Mouse (Mus musculus): Measurements from ENCODE around the gene Hras.
A peak's percentile ranks its signal among the peaks of the same experiment; 100 is the strongest.

Gene Hras

DNA sequence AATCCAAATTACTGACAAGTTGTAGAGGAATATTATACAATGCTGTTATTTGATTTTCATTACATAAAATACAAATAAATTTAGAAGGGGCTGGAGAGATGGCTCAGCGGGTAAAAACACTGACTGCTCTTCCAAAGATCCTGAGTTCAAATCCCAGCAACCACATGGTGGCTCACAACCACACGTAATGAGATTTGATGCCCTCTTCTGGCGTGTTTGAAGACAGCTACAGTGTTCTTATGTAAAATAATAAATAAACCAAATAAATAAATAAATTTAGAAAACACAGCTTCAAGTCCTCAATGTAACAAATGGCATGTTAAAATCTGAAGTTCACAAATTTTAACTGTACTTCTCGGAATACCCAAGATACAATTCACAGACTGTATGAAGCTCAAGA is 18.7 kb downstream of the Hras start:
- no peak for DNase-seq (ENCODE audit: low spot score)

DNA sequence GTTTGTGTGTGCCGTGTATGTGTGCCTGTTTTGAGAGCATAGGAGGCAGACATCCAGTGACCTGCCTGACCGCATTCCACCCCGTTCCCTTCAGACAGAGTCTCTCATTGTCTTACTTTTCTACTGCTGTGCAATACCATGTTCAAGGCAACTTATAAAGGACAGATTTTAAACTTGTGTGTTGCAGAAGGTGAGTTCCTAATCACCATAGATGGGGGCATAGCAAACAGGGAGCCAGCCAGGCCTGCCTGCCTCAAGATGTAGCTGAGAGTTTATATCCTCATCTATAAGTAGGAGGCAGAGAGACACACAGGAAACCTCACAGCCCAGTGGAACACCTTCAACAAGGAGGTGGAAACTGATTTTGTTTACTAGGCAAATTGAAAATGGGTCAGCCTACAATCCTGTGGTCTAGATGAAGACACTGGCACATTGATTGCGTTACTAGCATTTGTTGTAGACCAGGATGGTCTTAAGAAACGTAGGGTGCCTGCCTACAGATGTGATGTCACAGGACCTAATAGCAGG is 20.4 kb downstream of the Hras start:
- no peak for DNase-seq (ENCODE audit: low spot score)

DNA sequence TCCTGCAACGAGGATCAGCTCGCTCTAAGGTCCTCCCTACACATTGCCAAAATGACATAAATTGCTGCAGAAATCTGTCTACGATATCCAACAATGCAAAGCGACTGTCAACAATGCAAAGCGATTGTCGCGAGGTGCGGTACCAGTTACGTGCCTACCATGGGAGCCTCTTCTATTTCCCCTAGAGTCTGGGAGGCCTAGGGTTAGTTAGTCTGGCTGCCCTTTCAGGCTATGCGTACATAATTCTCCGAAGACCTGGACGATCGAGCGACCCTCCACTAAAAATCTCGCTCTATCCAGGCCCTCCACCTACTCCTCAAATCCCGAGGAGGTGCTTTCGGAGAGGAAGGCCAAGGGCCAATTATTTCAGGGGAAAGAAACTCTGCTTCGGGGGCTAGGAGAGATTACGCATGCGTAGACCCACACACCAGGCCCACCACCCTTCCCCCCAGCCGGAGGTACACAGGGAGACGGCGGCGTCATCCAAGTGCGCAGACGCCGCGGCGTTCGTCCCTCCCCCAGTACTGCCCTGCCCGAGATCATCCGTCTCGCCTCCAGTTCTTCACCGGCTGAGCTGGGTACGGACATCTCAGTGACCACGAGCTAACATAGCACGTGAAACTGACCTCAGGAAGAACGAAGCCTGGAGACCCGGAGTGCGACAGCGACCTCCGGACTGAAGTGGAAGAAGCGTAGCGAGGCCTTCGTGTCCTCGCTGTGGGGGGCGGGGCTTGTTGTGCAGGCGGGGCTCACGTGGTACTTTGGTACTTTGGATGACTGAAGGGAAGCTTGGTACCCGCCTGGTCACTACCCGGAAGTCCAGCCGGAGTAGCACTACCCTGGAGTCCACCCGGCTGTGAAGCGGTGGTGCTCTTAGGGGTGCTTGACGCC is 21.4 kb downstream of the Hras start, which contains the start of gene Rnh1:
Gene Rnh1 (minus strand): TSS at position 742 of the 891 bp plus-strand sequence.
- DNase-seq (ENCODE audit: low spot score), result peak; percentile 90

DNA sequence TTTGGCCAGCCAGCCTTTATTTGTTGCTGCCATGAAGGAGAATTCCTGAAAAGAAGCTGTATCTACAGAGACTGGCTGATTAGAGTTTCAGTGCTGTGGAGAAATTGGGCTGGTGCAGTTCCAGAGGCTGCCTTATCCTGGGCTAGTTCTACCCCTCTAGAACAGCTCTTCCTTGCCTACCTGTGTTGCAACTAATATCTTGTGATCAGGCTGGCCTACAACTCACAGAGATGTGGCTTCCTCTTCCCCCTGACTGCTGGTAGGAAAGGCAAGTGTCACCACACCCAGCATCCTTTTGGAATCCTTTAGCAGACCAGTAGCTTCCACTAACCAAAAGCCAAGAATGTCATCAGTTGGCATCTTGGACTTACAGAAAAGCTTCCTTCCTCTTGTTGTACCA is 23.9 kb downstream of the Hras start:
- DNase-seq (ENCODE audit: low spot score), result no peak

DNA sequence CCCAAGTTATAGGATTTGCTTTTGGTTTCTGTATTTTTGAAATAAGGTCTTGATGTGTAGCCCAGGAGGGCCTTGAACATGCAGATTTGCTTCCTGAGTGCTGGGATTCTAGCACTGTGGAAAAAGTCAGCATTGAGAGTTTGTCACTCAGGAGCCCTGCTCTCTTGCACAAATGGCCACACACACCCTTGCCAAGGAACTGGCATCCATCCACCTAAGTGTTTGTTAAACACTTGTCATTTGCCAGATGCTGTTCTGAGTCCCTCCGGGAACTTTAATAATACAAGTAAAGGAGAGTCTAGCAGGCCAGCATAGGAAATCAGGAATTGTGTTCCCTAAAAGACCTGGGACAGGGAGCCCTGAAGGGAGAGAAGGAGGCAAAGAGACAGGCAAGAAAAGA is 24.5 kb downstream of the Hras start:
- DNase-seq (ENCODE audit: low spot score), result no peak

DNA sequence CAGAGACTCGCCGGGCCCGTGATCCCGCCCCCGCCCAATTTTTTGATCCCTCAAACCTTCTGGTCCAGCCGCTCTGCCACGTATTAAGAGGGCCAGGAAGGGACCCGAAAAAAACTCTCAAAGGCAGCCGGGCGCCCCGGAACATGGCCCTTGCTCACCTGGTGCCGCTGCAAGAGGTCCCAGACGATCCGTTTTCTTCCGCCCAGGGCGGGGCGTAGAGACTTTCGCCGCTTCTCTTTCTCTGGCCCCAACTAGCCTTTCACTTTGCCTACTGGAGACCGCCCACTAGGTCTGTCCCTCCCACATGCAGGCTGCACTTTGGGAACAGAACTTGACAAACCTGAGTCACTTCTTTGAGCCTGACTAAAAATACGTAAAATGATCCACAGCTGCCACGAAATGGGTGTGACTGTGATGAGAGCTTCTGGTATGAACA is 25.3 kb downstream of the Hras start:
- DNase-seq (ENCODE audit: low spot score), result peak; percentile 69

DNA sequence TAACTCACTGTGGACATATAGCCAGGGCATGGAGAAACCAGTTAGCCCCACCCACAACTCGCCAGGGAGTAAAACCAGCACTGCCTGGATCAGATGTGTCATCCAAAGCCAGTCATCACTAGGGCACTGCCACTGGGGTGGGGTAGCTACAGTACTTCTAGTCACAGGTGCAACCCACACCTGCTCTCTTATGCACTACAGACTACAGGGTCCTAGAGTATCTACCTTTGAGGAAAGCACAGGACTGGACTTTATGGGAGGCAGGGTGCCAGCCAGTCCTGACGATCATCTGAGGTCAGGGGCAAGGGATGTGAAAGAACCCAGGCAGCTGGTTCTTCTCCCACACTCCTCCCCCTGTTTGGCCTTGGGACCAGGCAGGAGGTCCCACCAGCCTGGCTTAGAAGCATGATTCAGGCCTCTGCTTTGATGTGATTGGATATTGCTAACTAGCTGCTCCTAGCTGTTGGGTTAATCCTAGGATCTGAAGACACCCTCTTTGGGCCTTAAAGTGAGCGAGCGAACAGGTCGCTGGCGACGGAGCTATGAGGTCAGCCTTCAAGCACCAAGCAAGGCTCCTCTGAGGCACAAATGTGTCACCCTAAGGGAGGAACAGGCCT is 25.8 kb downstream of the Hras start:
- DNase-seq (ENCODE audit: low spot score), result peak; percentile 59

DNA sequence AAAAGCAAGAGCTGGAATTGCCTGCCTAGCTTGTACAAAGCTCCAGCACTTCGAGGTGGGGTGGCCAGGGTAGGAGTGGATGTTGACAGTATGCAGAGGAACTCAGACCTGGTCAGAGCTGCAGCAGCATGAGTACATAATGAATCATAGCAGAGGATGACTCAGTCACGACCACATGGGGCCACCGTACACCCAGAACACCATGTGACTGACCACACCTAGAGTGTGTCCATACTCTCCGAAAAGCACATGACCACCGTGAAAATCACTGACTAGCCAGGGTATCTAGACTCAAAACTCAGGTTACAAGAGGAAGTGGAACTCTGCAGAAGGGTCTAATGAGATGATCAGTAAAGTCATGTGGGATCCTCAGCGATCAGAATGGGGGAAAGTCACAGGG is 29.0 kb downstream of the Hras start:
- no peak for DNase-seq (ENCODE audit: low spot score)

DNA sequence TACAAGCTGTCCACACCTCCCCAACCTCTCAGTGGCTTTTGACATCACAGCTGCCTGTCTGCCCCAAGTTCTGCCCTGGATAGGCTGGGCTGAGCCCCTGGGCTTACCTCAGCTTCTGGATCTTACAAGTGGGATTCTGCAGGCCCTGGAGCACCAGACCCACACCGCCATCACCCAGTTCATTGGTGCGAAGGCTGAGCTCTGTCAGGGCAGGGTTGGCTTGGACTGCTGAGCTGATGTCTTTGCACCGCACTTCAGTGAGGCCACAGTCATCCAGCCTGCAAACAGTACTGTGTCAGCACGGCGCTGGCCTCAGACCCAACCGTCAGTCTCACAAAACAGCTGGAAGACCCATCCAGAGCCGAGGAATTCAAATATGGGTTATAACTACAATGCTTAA is 29.4 kb downstream of the Hras start:
- no peak for DNase-seq (ENCODE audit: low spot score)

DNA sequence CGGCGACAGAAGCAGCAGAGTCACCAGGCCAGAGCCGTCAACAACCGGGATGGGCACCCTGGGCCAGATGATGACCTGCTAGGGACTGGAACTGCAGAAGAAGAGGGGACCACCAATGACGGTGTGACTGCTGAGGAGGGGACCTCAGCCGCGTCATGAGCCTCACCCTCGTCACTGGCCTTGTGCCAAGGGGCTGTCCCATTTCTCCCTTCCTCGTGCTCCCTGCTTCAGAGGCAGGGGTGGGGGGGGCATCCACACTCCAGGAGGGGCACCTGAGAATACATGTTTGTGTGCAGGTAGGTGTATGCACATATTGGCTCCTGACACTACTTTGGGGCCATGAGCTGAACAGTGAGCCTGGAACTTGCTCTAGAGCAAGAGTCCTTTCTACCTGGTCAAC is 38.4 kb downstream of the Hras start:
- DNase-seq (ENCODE audit: low spot score), result no peak

DNA sequence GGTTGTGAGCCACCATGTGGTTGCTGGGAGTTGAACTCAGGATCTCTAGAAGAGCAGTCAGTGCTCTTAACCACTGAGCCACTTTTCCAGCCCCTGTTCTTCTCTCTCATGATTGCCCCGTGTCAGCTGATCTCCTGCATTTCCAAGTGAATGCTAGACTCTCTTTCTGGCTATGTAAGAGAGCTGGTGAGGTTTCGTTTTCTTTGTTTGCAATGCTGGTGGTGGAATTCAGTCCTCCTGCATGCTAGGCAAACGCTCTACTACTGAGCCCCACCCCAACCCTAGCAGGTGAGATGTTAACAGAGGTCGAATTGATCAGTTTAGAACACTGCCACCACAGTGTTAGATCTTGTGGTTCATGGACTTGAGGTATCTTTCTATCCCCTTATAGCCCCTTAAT is 45.2 kb downstream of the Hras start:
- DNase-seq (ENCODE audit: low spot score), result no peak

DNA sequence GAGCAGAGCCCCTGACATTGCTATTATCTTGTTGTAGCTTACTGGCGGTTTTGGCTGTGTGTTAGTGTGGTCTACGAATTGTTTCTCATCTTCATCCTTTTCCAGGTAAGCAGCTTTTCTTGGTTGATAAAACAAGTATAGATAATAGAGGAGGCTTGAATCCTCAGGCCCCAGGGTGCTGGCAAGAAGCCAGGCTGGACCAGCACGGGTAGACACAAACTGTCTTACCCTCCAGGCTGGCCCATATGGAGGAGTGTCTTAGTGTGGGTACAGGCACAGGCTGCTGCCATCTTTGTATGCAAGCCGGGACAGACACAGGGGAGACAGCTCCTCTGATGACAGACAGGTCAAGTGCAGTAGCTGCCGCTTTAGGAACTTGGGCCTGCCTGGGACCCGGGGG is 46.8 kb downstream of the Hras start:
- no peak for DNase-seq (ENCODE audit: low spot score)

DNA sequence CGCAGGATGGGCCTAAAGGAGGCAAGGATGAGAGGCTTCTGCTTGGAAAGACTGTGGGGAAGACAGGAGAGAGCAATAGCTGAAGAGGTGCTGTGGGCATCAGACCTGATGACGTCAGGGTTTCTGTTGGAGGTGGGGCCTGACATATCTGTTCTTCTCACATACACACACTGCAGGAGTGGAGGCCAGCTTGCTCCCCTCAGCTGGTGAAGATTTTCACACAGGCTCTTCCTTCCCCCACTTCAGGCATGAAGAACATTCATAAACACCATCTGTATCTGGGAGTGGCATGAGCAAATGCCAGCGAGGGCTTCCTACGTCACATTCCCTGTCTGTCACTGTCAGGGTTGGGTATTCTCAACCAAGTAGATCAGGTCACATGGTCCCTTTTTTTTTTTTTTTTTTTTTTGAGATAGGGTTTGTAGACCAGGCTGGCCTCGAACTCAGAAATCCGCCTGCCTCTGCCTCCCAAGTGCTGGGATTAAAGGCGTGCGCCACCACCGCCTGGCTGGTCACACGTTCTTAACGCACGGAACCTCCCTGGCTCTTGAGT is 47.7 kb downstream of the Hras start:
- DNase-seq (ENCODE audit: low spot score), result no peak

DNA sequence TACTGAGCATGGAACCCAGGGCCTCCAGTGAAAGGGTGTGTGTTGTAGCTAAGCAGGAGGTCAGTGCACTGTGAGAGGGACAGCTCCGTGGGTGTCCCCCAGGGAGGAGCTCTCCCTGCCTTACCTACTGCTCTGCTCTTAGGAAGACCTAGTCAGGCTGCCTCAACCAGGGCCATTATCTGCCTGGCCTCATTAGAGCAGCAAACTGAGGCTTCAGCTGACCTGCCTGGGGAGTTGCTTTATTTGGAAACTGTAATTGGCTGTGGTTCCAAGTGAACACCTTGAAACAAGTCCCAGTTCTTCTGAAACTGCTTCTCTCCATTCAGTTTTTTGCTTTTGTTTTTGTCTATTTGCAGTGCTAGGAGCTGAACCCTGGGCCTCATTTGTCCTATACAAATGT is 48.4 kb downstream of the Hras start:
- no peak for DNase-seq (ENCODE audit: low spot score)

DNA sequence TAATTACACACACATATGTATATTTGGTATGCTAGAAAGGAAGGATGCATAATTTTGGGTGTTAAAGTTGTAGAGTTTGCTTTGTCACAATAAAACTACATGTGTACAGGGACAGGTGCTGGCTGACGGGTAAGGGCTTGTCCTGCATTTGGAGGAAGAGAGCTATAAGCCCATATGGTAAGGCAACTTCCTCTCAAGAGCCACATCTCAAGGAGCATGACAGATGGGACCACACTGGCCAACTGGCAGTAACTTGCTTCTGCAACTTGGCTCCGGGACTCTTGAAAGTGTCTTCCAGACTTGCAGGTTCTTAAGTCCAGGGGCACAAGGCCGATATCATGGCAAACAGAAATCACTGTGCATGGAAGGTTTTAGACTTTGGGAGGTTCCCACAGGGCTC is 49.2 kb downstream of the Hras start:
- no peak for DNase-seq (ENCODE audit: low spot score)

DNA sequence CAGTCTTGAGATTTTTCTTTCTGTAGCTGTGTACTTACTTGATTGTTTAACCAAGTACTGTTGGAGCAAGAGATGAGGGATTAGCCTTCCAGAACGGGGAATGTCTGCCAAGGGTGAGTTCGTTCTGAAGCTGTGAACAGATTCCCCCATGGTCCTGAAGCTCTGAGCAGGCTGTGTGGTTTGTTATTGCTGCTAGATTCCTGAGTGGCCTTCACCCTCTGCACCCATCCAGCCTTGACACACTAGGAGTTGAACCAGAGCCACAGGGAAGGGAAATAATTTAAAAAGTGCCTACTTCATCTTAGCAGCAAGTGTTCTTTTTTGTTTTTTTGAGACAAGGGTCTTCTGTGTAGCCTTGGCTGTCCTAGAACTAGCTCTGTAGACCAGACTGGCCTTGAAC is 49.9 kb downstream of the Hras start:
- no peak for DNase-seq (ENCODE audit: low spot score)

DNA sequence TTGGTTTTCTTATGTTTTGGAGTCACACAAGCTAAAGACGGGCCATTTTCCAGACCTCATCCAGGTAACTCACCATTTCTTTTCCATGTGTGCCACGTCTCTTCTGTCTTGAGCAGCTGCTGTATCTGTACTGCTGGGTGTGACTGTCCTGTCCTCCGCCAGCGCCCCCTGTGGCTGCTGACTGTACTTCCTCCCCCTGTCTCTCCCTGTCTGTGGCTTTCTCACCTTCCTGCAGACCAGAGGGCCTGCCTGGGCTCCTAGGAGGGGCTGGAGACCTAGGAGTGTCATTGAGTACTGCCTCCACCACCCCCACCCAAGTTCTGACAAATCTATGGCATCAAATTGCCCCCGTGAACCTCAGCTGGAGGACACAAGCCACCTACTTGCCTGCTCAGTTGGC is 50.7 kb downstream of the Hras start:
- DNase-seq (ENCODE audit: low spot score), result peak; percentile 50

DNA sequence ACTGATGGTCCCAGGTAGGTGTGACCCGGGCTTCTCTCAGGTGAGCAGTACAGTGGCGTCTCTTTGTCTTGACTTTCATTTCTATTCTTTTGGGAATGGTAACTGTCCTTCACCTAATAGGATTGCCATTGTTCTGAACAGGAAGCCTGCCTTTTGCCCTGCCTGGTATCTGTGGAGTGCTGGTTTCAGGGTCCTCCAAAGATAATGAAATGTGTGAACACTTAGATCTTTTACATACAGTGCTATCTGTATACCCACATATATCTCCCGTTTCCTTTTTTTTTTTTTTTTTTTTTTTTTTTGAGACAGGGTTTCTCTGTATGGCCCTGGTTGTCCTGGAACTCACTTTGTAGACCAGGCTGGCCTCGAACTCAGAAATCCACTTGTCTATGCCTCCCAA is 52.5 kb downstream of the Hras start:
- no peak for DNase-seq (ENCODE audit: low spot score)

All from ovary, postnatal 36 days (tissue).